Mouse (Mus musculus): ENCODE measurements at regions not wholly inside any gene's neighbourhood (a gene's known extent, or its start where the extent isn't known, plus 50 kb on each side); places are given as distances from the start of the nearest gene placed in this dataset.
A peak's percentile ranks its signal among the peaks of the same experiment; 100 is the strongest.

- no peak for DNase-seq (ENCODE audit: low spot score)
- Histone ChIP-seq H3K4me3 (no peak overlapping the region), H3K9me3 (no peaks in the 10 kb centered on the region), H3K27ac (replicated peaks) (no peak overlapping the region), H3K4me1 (peaks cover 18% of the 10 kb centered on the region), H3K27me3 (replicated peaks; ENCODE audit: low read depth, poor library complexity, severe bottlenecking) (no peaks in the 10 kb centered on the region), H3K36me3 (replicated peaks) (no peaks in the 10 kb centered on the region)
- 43% methylated on average over 3 of the region's 3 CpGs for WGBS
Measured at GRCm38 (mm10) chr13:6157029-6157428, 295.7 kb downstream of the Klf6 start.

DNA sequence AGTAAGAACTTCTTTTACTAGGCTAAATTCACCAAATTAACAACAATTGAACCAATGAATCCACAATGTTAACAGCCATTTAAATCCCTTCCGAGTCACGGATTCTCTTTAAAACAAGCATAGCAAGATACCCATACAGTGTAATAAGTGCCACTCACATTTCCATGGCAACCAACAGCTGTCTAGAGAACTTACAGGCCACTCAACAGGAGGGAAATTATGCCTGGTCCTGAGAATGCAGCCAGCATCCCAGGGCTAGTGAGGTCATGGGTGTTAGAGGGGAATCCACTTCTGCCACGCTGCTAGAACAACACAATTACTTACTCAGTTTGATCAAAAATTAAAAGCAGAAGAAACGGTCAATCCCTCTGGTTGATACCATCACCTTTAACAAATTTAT lies 296.7 kb downstream of the Klf6 start:
- Histone ChIP-seq H3K27me3 (replicated peaks; ENCODE audit: low read depth, poor library complexity, severe bottlenecking) (no peaks in the 10 kb centered on the region), H3K27ac (replicated peaks) (no peak overlapping the region), H3K9me3 (no peaks in the 10 kb centered on the region), H3K36me3 (replicated peaks) (no peaks in the 10 kb centered on the region), H3K4me3 (no peak overlapping the region), H3K4me1 (peaks cover 18% of the 10 kb centered on the region)
- 41% methylated on average over 4 of the region's 4 CpGs for WGBS
- peak; percentile 29 for DNase-seq (ENCODE audit: low spot score)

DNA sequence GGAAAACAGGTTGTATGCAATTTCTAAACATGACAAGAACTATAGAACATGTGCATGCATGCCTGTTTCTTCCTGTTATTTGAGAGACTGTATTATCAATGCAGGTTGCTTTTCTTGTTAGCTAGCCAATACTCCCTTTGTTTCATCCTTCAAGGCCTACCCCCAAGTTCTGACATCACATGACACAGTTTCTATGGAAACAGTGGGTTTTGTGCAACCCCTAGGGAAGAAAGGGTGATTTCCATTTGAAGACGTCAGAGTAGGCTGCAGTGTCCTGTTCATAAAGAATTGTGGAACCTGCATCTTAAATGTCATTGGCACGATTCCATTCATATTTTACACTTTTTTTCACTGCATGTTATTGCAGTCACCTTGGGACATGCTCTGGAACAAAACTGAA lies 298.1 kb downstream of the Klf6 start:
- peaks cover 18% of the 10 kb centered on the region for H3K4me1 ChIP-seq
- no peaks in the 10 kb centered on the region for H3K27me3 ChIP-seq (replicated peaks; ENCODE audit: low read depth, poor library complexity, severe bottlenecking)
- no peaks in the 10 kb centered on the region for H3K36me3 ChIP-seq (replicated peaks)
- 44% methylated on average over 2 of the region's 2 CpGs for WGBS
- DNase-seq (ENCODE audit: low spot score): no peak
- no peak overlapping the region for H3K27ac ChIP-seq (replicated peaks)
- H3K9me3 ChIP-seq: no peaks in the 10 kb centered on the region
- no peak overlapping the region for H3K4me3 ChIP-seq

- 87% methylated on average over 4 of the region's 4 CpGs for WGBS
- no peaks in the 10 kb centered on the region for H3K9me3 ChIP-seq
- no peak overlapping the region for H3K4me3 ChIP-seq
- no peak overlapping the region for H3K27ac ChIP-seq (replicated peaks)
- H3K4me1 ChIP-seq: no peaks in the 10 kb centered on the region
- DNase-seq (ENCODE audit: low spot score): no peak
- H3K27me3 ChIP-seq (replicated peaks; ENCODE audit: low read depth, poor library complexity, severe bottlenecking): no peaks in the 10 kb centered on the region
- H3K36me3 ChIP-seq (replicated peaks): no peaks in the 10 kb centered on the region
Measured at GRCm38 (mm10) chr13:6165916-6166315, 304.6 kb downstream of the Klf6 start.

DNA sequence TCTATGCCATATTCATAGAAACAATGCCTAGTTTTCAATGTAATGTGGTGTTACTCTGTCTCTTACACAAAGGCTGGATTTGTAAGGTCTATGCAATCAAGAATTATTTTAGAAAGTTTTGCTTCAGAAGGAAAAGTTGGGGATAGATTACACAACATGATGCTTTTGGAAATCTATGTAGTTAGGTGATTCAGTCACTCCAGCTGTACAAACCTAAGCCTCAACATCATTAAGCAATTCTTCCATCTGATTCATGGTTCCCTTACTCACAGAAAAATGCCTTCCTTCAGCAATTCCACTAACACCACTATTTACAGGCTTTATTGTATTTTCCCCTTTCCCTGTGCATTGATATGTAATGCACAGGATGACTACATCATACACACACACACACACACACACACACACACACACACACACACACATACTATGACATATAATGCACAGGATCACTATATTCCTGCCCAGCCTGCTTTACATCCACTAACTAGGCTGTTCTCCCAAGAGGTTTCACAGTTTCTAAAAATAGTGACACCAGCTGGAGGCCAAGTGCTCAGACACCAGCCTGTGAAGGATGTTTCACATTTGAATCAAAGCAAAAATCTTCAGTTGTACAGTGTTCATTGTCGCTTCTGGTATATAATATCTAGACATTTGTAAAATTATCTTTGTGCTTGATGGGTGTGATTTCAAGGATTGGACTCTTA lies 305.9 kb downstream of the Klf6 start:
- Histone ChIP-seq H3K36me3 (replicated peaks) (no peaks in the 10 kb centered on the region), H3K9me3 (no peaks in the 10 kb centered on the region), H3K4me1 (no peaks in the 10 kb centered on the region), H3K27ac (replicated peaks) (no peak overlapping the region), H3K4me3 (no peak overlapping the region), H3K27me3 (replicated peaks; ENCODE audit: low read depth, poor library complexity, severe bottlenecking) (no peaks in the 10 kb centered on the region)
- 96% methylated on average over 1 of the region's 1 CpGs for WGBS
- DNase-seq (ENCODE audit: low spot score): no peak

- Histone ChIP-seq H3K27me3 (replicated peaks; ENCODE audit: low read depth, poor library complexity, severe bottlenecking) (no peaks in the 10 kb centered on the region), H3K4me3 (no peak overlapping the region), H3K4me1 (no peaks in the 10 kb centered on the region), H3K27ac (replicated peaks) (no peak overlapping the region), H3K36me3 (replicated peaks) (no peaks in the 10 kb centered on the region), H3K9me3 (no peaks in the 10 kb centered on the region)
- DNase-seq (ENCODE audit: low spot score): no peak
Measured at GRCm38 (mm10) chr13:6173095-6173494, 311.8 kb downstream of the Klf6 start.

DNA sequence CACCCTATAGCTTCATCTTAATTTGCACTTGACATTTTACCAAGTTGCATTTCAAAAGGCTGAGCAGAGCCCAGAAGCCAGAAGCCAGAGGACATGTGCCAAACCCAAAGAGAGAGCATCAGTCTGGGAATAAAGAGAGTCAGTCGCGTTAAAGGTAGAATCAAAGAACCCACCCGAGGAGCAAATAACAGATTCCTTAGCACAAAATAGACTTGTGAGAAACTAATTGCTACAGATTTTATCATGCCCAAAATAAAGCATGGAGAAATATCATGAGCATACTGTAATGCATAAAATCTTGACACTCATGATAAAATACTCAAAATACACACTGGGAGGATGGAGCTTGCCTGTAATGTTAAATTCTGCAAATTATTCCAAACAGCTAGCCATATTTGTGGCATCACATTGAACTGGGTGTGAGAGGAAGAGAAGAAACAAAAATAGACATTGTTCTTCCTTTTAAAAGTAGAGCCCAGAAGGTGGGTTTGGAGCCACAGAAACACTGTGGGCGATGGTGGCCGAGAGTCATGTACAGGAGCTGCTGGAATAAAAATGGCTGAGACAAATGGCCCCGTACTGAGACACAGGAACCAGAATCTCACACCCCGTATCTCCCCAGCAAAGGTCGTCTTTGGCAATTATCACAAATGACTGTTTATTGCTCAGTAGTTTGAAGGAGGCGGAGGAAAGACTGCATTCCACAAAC lies 317.2 kb downstream of the Klf6 start:
- DNase-seq (ENCODE audit: low spot score): no peak
- H3K27me3 ChIP-seq (replicated peaks; ENCODE audit: low read depth, poor library complexity, severe bottlenecking): no peaks in the 10 kb centered on the region
- no peaks in the 10 kb centered on the region; the same call in 1 of the 2 replicates for H3K4me1 ChIP-seq
- no peak overlapping the region for H3K27ac ChIP-seq (replicated peaks)
- H3K9me3 ChIP-seq: no peaks in the 10 kb centered on the region
- no peak overlapping the region for H3K4me3 ChIP-seq
- H3K36me3 ChIP-seq (replicated peaks): no peaks in the 10 kb centered on the region
- WGBS: 72% methylated on average over 9 of the region's 9 CpGs

- no peak for DNase-seq (ENCODE audit: low spot score)
- H3K4me1 ChIP-seq: peaks cover 5% of the 10 kb centered on the region
- no peaks in the 10 kb centered on the region for H3K9me3 ChIP-seq
- H3K36me3 ChIP-seq (replicated peaks): no peaks in the 10 kb centered on the region
- no peak overlapping the region for H3K4me3 ChIP-seq
- H3K27ac ChIP-seq (replicated peaks): no peak overlapping the region
- H3K27me3 ChIP-seq (replicated peaks; ENCODE audit: low read depth, poor library complexity, severe bottlenecking): no peaks in the 10 kb centered on the region
- WGBS: 81% methylated on average over 3 of the region's 3 CpGs
Measured at GRCm38 (mm10) chr13:6189133-6189532, 327.9 kb downstream of the Klf6 start.

GRCm38 (mm10) chr13:6189566-6189965 lies 328.3 kb downstream of the Klf6 start:
- no peaks in the 10 kb centered on the region for H3K36me3 ChIP-seq (replicated peaks)
- no peak overlapping the region for H3K4me3 ChIP-seq
- H3K9me3 ChIP-seq: no peaks in the 10 kb centered on the region
- H3K27me3 ChIP-seq (replicated peaks; ENCODE audit: low read depth, poor library complexity, severe bottlenecking): no peaks in the 10 kb centered on the region
- peaks cover 10% of the 10 kb centered on the region for H3K4me1 ChIP-seq
- WGBS: 56% methylated on average over 7 of the region's 7 CpGs
- DNase-seq (ENCODE audit: low spot score): no peak
- H3K27ac ChIP-seq (replicated peaks): no peak overlapping the region

DNA sequence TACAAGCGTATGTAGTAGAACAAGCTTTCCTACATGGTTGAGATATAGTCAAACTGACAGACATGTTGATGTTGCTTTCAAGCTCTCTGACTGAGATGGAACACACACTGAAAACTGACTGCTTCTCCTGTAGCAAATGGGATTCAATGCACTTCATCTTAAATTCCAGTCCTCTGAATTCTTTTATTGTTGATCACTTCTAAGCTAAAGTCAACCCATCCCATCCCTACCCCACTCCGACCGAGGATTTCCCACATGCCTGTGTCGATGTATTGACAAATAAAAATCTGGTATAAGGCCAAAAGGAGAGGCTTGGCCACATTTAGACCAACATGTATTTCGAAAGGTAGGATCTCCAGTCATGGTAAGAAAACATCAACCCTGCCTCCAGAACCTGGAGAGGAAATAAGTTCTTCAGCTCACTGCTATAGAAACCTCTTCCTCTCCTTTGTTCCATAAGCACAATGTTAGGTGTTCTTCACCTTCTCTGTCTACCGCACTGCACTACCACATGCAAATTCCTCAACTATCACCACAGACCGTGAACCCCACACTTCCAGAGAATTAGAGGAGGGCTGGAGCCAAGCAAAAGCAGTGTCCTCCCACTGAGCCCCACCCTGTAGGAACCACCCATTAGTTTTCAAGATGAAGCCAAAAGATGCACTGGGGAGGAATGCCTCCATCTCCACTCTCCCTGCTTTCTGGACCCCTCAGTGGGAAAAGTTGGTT lies 330.1 kb downstream of the Klf6 start:
- Histone ChIP-seq H3K4me3 (no peak overlapping the region), H3K27ac (replicated peaks) (no peak overlapping the region), H3K27me3 (replicated peaks; ENCODE audit: low read depth, poor library complexity, severe bottlenecking) (no peaks in the 10 kb centered on the region), H3K9me3 (no peaks in the 10 kb centered on the region), H3K4me1 (peaks cover 11% of the 10 kb centered on the region), H3K36me3 (replicated peaks) (no peaks in the 10 kb centered on the region)
- WGBS: 89% methylated on average over 7 of the region's 7 CpGs
- DNase-seq (ENCODE audit: low spot score): no peak

DNA sequence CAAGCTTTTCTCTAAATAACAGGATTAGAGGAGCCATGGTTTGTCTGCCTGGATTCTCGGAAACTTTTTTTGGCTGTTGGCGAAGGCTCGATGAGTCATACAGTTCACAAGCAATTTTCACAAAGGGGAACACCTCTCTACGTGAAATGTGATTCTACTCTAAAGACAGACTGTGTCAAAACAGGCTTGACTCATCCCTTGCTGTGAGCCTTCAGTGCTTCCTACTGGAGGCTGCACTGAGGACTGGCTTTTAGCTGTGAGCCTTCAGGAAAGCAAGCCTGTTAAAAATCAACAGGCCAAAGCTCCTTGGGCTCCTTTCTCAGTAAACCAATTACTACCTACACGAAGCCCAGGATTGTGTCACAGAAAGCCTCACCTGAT lies 330.6 kb downstream of the Klf6 start:
- Histone ChIP-seq H3K4me1 (peaks cover 11% of the 10 kb centered on the region), H3K36me3 (replicated peaks) (no peaks in the 10 kb centered on the region), H3K9me3 (no peaks in the 10 kb centered on the region), H3K27ac (replicated peaks) (no peak overlapping the region), H3K27me3 (replicated peaks; ENCODE audit: low read depth, poor library complexity, severe bottlenecking) (no peaks in the 10 kb centered on the region), H3K4me3 (no peak overlapping the region)
- WGBS: 49% methylated on average over 5 of the region's 5 CpGs
- no peak for DNase-seq (ENCODE audit: low spot score)

- DNase-seq (ENCODE audit: low spot score): no peak
- Histone ChIP-seq H3K36me3 (replicated peaks) (no peaks in the 10 kb centered on the region), H3K4me3 (no peak overlapping the region), H3K9me3 (no peaks in the 10 kb centered on the region), H3K27me3 (replicated peaks; ENCODE audit: low read depth, poor library complexity, severe bottlenecking) (no peaks in the 10 kb centered on the region), H3K4me1 (peaks cover 11% of the 10 kb centered on the region), H3K27ac (replicated peaks) (no peak overlapping the region)
- WGBS: 67% methylated on average over 5 of the region's 5 CpGs
Measured at GRCm38 (mm10) chr13:6196690-6197089, 335.4 kb downstream of the Klf6 start.

GRCm38 (mm10) chr13:6199107-6199506 lies 337.8 kb downstream of the Klf6 start:
- WGBS: 86% methylated on average over 6 of the region's 6 CpGs

More at GRCm38 (mm10) chr13:6199107-6199506, 337.8 kb downstream of the Klf6 start:
- peaks cover 5% of the 10 kb centered on the region; the same call in 1 of the 2 replicates for H3K4me1 ChIP-seq
- no peak for DNase-seq (ENCODE audit: low spot score)
- H3K9me3 ChIP-seq: no peaks in the 10 kb centered on the region
- H3K27me3 ChIP-seq (replicated peaks; ENCODE audit: low read depth, poor library complexity, severe bottlenecking): no peaks in the 10 kb centered on the region
- no peak overlapping the region for H3K4me3 ChIP-seq
- H3K36me3 ChIP-seq (replicated peaks): no peaks in the 10 kb centered on the region
- no peak overlapping the region for H3K27ac ChIP-seq (replicated peaks)
